Mouse (Mus musculus) spleen, postnatal 14 days (tissue): ENCODE results near the gene Kmt5a.

Experiments used
- DNase-seq, 2 experiments: peaks; one replicate each; pipeline ENCODE4 v3.0.0; 2021 to 2022; ENCODE audit warnings: low spot score in 2 of 2

Gene Kmt5a

DNA sequence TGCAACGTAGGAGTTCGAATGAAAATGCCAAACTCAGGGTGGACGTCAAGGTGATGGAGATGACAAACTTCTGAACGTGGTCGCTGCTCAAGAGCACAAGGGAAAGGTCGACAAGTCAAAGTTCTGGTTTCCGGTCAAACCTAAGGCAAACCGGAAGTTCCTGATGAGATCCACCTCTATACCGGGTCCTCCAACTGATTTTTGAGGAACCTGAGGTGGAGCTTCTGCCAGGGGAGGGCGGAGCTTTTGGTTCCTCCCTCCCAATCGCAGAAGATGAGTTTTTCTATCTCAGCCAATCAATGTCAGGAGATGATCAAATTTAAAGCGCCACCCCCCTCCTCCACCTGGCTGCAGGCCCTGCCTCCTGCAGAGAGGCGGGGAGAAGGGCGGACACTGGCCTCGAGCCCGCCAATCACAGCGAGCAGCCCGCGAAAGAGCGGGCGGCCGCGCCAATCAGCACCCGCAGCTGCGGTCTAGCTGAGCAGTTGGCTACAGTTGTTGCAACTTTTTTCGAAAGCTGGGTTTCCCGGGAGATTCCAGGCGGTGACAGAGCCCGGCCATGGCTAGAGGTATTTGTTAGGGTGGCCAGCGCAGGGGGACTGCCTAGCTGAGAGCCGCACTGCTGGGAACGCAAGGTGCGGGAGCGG lies at the start of gene Kmt5a:
Gene Kmt5a (plus strand): TSS at position 484 of the 647 bp plus-strand sequence.
- peak; percentile 90 to 92 for DNase-seq

DNA sequence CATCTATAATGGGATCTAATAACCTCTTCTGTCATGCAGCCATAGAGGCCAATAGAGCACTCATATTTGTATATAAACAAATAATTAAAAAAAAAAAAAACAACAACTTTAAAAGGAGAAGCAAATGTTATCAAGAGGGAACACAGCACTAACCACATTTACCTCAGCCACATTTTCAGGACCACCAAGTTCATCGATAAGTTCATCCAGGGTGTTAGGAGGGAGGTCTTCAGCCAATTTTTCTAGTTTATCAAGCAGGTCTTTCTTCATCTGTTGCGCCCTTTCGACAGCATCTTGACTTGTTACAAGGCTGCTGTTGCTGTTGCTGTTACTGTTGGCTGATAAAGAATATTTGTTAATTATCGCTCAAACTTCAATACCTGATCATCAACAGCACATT lies 47.3 kb upstream of the Kmt5a start:
- no peak for DNase-seq

DNA sequence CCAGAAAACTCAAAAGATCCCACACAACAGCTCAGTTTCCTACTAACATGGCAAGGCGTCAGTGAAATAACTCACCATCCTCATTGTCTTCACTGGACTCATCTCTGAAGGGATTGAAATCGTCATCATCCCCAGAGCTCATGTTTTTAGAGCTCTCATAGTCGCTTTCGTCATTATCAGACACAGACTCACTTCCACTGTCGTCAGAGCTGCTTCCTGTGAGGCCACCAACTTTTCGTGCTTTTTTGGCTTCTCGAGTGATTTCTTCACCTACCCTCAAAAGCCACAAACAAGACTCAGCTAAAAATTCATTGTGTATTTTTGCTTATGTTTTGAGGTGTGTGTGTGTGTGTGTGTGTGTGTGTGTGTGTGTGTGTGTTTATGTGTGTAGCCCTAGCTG lies 46.0 kb upstream of the Kmt5a start:
- DNase-seq, result no peak

DNA sequence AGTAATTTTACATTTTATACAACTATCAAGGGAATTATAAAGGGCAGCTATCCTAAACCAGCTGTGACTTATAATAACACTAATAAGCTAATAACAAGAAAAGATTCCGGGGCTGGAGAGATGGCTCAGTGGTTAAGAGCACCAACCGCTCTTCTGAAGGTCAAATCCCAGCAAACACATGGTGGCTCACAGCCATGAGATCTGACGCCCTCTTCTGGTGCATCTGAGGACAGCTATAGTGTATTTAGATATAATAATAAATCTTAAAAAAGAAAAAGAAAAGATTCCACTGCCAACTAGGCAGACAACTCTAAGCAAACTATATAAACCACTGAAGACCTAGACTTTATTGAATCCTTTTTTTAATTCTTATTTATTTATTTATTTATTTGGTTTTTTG lies 28.9 kb upstream of the Kmt5a start:
- DNase-seq, result no peak

DNA sequence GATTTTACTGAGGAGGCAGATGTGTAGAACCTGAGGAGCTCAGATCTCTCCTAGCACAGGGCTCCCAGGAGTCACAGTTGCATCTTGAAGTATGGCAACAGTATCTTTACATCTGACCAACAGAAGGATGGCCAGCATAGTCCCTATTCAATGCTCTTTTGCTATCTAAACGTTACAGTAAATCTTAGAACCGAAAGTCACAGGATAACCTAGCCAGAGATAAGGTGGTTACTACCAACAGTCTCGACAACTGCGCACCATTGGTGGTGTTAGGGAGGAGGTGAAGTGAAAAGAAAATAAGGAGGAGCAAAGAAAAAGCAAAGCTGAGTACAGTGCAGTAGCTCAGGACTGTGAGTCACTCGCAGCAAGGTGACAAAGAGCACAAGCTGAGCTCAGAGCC lies 27.6 kb upstream of the Kmt5a start:
- DNase-seq, result no peak

DNA sequence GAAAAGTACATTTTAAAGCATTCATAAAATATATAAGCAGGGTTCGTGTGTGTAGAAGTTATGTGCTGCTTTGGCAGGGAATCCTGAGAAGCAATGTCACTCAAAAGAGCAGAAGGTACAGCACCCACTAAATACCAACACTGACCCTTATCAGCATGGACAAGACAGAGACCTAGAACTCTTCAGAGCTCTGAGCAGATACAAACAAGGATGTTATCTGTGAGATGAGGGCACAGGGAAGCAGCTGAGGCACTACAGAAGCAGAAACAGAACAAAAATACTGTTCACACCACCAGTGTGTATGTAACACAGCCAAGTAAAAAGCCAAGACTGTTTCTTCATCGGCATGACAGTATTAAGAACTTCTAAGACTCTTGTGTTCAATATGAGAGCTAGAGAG lies 20.8 kb upstream of the Kmt5a start:
- no peak for DNase-seq

DNA sequence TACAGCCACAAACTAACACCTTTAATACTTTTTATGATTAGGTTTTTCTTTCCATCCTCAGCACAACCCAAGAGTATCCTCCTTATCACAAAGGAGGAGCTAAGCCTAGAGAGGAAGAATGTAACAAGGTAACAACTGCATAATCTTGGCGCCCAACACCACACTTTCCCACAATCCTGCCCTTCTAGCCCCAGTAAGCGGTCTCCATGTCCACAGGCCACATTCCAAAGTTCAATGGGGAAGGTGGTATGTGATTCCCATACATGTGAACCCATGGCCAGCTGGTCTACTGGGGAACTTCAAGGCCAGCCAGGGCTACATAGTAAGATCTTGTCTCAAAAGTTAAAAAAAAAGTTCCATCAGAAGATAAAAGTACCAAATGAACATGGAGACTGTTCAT lies 17.9 kb upstream of the Kmt5a start:
- DNase-seq, result no peak

DNA sequence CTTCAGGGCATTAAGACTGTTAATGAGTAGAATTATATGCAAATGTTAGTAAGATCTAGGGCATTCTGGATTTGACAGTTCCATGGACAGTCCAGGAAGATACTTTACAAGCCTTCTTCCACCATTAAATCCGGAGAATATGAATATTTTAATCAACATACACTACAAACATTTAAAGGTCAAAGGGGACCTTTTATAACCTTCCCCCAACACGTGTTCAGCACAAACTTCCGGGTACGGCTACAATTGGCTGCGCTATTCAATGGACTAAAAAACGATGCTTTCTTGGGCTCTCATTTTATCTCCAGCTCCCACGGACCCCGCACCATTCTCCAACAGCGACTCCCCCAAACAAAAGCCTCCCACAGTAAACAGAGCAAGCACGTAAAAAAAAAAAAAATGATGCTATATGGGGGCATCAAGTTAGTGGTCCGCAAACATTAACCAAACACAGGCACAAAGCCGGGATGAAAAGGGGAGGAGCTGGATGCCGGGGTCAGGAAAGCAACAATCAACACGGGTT lies 15.5 kb upstream of the Kmt5a start:
- DNase-seq, result no peak

DNA sequence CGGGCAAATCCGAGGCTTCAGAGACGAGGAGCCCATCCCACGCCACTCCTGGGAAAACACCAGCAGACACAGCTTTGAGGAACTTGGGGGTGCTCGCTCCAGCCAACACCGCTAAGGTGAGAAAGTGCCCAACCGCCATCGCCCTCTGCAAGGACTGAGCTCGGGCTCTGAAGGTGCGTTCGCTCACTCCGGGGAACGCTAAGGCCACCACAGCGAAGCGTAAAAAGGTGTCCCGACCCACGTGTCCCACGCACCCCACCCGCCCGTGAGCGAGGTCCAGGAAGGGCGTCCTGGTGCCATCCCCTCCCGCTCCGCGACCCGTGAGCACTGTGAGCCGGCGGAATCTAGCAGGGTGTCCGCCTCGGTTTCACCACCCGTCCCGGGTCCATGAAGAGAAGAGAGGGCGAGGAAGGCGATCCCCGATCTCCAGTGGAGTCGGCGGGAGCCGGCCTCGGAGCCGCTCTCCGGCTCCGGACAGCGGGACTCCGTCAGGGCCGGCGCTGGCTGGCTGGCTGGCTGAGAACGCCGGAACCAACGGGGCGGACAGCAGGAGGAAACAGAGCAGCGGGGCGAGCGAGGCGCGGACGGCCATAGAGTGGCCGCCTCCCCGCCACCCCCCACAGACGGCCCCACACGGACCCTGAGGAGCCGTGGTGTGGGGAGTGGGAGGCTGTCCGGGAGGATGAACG lies 14.9 kb upstream of the Kmt5a start:
- DNase-seq, result peak; percentile 30 to 36

DNA sequence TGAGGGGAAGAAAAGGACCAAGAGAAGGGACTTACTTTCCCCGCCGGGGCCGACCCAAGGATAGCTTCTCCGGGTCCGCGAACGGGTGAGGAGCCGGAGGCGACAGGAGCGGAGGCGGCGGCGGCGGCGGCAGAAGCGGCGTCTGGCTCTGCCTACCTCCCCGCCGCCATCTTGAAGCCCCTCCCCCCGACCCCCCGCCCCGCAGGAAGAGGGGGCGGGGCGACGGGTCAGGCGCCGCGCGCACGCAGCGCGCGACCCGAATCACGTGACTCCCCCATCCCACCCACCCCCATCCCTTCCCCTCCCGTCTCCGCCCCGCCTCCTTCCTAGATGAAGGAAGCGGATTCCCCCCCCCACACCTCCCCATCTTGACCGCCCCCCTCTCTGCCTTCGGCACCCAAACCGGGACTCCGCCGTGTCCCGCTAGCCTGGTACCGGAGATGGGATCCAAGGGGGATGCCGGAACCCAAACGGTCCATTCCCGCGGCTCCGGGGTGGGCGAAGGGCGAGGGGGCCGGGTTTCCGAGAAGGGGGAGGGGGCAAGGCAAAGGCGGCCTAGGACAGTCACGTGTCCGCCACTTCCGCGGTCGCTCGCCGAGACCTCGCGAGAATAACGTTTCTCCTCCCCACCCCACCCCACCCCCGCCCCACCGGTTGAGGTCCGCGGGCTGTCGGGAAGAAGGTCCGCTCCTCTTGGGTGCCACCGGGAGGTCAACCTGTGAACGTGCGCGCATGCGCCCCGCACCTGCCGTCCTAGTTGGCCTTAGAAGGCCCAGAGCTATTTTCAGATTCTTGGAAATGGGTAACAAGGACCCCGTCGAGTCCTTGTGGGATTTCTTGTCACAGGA lies 14.1 kb upstream of the Kmt5a start, which contains the start of gene Sbno1:
Gene Sbno1 (minus strand): TSS at position 590 of the 848 bp plus-strand sequence.
- DNase-seq, result peak; percentile 82 to 87

DNA sequence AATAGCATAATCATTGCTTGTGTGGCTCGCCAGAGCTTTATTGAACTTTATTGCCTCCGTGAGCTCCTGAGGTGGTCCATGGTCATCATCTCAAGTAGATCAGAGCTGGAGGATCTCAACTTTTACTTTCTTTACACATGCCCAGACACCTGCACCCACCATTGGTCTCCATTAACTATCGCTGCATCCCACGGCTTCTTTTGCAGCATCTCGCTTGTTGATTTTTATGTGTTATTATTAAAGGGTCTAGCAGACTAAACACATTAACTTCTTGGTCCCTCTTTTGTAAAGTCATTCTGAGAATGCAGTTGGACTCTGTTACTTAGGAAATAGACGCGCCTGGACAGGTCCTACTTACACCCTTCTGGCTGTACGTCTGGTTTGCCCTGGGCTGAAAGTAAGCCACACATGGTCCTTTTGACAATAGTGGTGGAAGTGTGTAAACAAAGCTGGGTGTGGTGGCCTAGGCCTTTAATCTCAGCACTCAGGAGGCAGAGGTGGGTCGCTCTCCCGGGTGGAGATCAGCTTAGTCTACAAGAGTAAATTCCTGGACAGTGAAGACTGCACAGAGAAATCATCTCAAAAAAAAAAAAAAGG lies 13.2 kb upstream of the Kmt5a start:
- no peak for DNase-seq

DNA sequence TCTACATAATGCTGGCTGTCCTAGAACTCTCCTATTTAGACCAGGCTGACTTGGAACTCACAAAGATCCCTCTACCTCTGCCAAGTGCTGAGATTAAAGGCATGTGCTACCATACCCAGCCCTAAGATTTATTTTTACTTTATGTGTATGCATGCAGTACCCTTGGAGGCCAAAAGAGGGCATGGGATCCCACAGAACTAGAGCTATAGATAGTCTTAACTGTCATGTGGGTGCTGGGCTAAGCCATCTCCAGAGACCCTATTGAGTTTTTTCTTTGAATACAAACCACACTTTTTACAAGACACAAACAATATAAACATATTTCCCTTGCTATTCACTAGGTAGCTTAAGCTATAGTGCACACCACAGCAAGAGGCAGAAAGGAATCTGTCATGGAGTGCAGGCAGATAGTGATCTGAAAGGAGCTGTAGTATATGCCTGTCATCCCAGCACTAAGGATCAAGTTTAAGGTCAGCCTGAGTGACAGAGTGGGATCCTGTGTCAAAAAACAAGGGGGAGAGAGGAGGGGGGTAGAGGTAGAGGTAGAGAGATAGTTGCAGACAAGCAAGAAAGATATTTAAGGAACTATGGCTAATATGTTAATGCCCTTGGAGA lies 7.2 kb upstream of the Kmt5a start:
- peak; percentile 34 to 63 for DNase-seq

DNA sequence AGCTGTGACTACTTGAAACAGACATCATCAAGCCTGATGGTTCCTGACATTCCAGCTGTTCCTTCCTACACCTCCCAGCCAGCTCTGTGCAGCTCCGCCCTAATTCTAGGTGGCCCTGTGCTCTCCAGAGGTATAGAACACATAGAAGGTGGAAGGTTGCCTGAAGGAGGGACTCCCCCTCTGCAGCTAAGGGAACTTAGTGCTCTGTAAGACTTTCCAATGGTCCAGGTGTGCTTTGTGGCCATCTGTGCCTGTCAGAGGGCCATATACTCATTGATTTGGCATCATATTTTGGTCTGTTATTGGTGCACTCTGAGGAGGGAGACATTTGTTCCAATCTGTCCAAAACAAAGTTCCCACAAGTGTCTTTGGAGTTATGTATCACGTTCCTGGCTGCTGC lies 6.7 kb upstream of the Kmt5a start:
- DNase-seq, result no peak

DNA sequence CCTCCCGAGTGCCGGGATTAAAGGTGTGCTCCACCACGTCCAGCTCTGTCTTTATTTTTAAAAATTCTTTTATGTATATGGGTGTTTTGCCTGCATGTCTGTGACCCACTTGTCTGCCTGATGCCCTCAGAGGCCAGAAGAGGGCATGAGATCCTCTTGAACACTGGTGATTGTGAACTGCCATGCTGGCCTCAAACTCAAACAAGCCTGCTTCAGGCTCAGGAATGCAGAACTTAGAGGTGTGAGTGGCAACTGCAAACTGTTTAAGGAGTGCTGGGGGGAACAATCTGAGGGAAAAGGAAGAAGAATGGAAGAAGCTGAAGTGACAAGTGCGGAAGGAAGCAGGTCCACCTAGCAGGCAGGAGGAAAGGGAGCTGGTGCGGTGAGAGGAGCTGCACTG lies 1.5 kb upstream of the Kmt5a start:
- peak in 1 of 2 experiments; percentile 35 for DNase-seq

DNA sequence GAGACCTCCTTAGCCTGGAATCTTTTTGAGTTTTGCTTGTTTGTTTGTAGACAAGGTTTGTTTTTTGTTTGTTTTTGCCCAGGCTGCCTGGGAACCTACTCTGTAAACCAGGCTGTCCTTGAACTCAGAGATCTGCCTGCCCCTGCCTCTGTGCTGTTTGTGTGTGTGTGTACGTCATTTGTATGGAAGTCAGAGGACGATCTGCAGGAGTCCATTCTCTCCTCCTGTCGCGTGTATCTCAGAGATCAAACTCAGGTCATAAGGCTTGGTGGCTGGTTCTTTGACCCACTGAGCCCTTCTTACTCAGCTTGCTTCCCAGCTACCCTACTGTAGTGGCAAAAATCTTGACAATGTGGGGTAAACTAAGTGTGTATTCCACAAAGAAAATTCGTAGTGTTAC lies 984 bp upstream of the Kmt5a start:
- no peak for DNase-seq

DNA sequence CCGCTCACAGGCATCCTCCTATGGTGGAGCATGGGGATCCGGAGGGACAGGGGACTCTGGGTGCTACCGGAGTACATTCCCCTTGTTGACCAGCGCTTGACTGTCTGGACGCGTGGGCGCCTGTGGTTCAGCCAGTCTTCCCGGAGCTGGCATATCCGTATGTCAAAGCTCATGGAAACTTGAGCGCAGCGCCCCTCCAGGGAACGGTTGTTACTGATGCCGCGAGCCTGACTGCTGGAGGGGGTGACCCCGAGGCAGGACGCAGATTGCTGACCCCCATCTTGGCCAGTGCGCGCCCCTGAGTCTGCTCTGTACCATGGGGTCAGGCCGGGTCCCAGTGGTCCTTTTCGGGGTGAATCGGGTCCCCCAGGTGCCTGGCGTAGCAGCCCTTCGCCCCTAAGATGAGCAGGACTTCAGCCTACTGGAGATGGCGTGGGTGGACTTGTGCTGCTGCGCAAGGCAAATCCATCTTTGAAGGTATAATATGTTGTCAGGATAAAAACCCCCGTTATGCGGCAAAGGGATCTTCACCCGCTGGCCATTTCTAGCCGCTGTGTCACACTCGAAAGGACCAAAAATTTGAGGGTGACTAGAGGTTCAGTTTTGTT lies 468 bp downstream of the Kmt5a start:
- peak; percentile 44 to 52 for DNase-seq

DNA sequence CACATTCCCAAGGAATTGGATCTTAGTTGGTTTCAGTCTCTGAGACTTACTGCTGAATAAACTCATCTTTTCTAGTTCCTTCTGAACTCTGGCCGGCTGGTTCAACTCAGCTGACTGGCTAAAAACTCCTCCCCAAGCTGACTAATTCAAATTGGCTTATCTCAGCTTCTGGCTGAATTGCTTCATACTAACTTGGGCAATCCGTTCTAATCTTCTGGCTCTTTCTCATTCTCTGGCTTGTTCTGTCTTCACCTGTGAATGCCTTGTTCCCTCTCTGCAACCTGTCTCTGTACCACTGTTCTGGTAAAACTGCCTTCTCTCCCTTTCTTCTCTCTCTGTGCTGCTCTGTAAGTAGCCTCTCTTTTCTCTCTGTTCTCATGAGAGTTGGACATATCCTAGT lies 2.9 kb downstream of the Kmt5a start:
- no peak for DNase-seq

DNA sequence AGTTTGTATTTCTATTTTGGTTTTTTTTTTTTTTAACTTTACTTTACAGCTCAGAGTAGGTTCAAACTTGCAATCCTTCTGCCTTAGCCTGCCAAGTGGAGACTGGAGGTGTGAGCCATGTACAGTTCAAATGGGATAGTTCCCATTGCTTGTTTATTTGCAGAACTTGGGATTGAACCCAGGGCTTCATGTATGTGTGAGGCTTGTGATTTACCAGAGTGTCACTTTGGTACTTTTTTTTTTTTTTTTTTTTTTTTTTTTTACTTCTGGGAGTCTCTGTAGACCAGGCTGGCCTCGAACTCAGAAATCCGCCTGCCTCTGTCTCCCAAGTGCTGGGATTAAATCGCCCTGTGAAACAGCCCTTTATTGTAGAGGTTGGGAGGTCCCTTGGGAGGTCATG lies 4.5 kb downstream of the Kmt5a start:
- DNase-seq, result no peak

DNA sequence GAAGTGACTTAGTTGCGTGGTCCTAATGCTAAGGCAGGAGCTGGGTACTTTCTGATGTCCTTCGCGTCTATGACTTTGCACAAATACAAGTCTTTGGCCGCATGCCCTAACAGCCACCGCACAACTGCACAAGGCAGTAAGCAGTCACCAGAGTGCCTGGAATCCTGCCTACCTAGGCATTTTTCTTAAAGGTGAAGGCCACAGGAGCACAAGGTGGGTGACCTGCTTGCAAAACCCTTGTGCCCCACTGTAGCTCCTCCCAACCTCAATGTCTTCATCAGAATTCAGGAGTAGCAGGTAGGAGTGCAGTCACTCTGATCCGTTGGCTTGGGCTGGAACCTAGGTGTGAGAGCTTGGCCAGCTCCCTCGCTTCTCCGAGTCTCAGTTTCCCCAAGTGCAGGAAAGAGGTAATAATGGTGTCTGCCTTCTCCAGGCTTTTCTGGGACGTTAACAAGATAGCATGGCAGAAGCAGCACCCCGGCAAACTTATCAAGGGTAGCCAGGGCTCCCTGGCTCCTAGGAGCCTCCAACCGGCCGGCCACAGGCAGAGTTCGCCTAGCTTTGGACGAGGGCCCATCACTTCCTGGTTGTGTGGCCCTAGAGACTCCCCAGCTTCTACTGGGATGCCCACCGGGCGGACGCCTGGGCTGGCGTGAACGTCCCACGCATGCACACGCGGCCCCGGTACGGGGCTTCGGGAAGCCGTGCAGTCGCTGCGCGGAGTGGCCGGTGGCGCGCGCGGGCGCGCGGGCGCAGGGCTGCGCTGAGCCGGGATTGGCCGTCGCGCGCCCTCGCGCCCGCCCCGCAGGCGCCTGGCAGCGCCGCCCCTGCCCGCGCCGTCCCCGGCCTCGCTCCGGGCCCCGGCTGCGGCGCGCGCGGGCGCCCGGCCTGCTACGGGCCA lies 5.2 kb downstream of the Kmt5a start:
- DNase-seq, result peak; percentile 56 to 69
